Mouse (Mus musculus) spleen, adult 2 months (tissue): ENCODE measurements at regions not wholly inside any gene's neighbourhood (a gene's known extent, or its start where the extent isn't known, plus 50 kb on each side); places are given as distances from the start of the nearest gene placed in this dataset.

Experiments used
- DNase-seq, 2 experiments: peaks; one replicate each; pipeline versions ENCODE4 v3.0.0 to v3.0.0-alpha.2; 2012 to 2021; ENCODE audit warnings: low spot score in 2 of 2, low read depth in 1 of 2
- H3K27ac ChIP-seq: fragments of 200-500 bp; 2 replicates; pipeline ENCODE4 v1.5.1; 2012; ENCODE audit warnings: low read length, inconsistent platforms; ENCODE audit not compliant: insufficient read depth
- H3K27me3 ChIP-seq: fragments of 200-500 bp; 2 replicates; pipeline ENCODE4 v1.6.1; 2012; ENCODE audit warnings: mild to moderate bottlenecking, moderate library complexity, low read length, inconsistent platforms; ENCODE audit not compliant: control insufficient read depth, insufficient read depth
- H3K36me3 ChIP-seq: fragments of 200-500 bp; 2 replicates; pipeline ENCODE4 v1.6.1; 2012; ENCODE audit warnings: mild to moderate bottlenecking, low read length, inconsistent platforms; ENCODE audit not compliant: control insufficient read depth, insufficient read depth
- H3K4me1 ChIP-seq: fragments of 200-500 bp; 2 replicates; pipeline ENCODE4 v1.6.1; 2011; ENCODE audit warnings: inconsistent platforms; ENCODE audit not compliant: control insufficient read depth, insufficient read depth, insufficient read length
- H3K4me3 ChIP-seq: fragments of 200-500 bp; 2 replicates; pipeline ENCODE4 v1.5.1; 2011; ENCODE audit warnings: mild to moderate bottlenecking, inconsistent platforms; ENCODE audit not compliant: insufficient read depth, insufficient read length; ENCODE audit errors: extremely low read depth
- CTCF ChIP-seq: fragments of 200-500 bp; IDR thresholded peaks from 2 replicates; pipeline ENCODE4 v1.5.1; 2011; ENCODE audit warnings: mild to moderate bottlenecking, inconsistent platforms; ENCODE audit not compliant: insufficient read depth, insufficient read length, insufficient replicate concordance; ENCODE audit errors: extremely low read depth
- POLR2A ChIP-seq: fragments of 200-500 bp; IDR thresholded peaks from 2 replicates; pipeline ENCODE4 v1.6.1; 2011; ENCODE audit warnings: low read depth, low read length, inconsistent platforms
- WGBS: fragments of 180-500 bp; shearing (Covaris S2); methylation state at CpG from one replicate; pipeline ENCODE4 v1.1.7; 2018; 5-methylcytosine and 5-hydroxymethylcytosine counted together

- Histone ChIP-seq H3K36me3 (no peaks in the 10 kb centered on the region), H3K27me3 (no peaks in the 10 kb centered on the region), H3K27ac (no peak overlapping the region), H3K4me1 (no peaks in the 10 kb centered on the region), H3K4me3 (no peak overlapping the region)
- WGBS: 80% methylated on average over 7 of the region's 7 CpGs
- TF ChIP-seq POLR2A (no peak), CTCF (no peak)
- DNase-seq: no peak
Measured at GRCm38 (mm10) chr1:47076423-47076822, 183.8 kb upstream of the Slc39a10 start.

GRCm38 (mm10) chr1:47058149-47058548 is 165.5 kb upstream of the Slc39a10 start:
- 47% methylated on average over 1 of the region's 1 CpGs for WGBS
- no peak overlapping the region for H3K27ac ChIP-seq
- TF ChIP-seq POLR2A (no peak), CTCF (no peak)
- H3K36me3 ChIP-seq: no peaks in the 10 kb centered on the region
- no peaks in the 10 kb centered on the region for H3K4me1 ChIP-seq
- no peak overlapping the region for H3K4me3 ChIP-seq
- no peaks in the 10 kb centered on the region; the same call in 1 of the 2 replicates for H3K27me3 ChIP-seq
- DNase-seq: no peak

DNA sequence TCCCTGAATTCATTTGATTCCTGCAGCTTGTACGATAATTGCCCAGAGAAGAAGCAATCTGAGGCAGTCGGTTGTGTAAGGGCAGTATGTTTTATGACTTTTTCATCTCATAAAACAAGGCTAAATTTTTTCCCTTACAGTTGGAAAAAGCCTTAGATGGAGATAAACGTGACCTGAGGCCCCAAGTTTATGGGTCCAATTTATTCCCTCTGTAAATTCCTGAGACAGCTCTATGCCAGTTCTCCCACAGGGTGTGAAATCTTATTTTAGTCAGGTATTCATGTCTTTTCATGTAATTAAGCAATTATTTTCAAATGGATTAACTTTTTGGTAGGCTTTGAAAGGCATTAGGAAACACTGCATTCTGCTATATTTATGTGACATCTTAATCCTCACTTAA is 164.7 kb upstream of the Slc39a10 start:
- Histone ChIP-seq H3K4me3 (no peak overlapping the region), H3K27ac (no peak overlapping the region), H3K36me3 (no peaks in the 10 kb centered on the region), H3K4me1 (no peaks in the 10 kb centered on the region), H3K27me3 (no peaks in the 10 kb centered on the region; the same call in 1 of the 2 replicates)
- DNase-seq: no peak
- TF ChIP-seq CTCF: no peak
- WGBS: 77% methylated on average over 3 of the region's 3 CpGs

GRCm38 (mm10) chr1:47051109-47051508 is 158.5 kb upstream of the Slc39a10 start:
- no peak overlapping the region for H3K27ac ChIP-seq

GRCm38 (mm10) chr1:47050492-47050891 is 157.8 kb upstream of the Slc39a10 start:
- H3K4me3 ChIP-seq: no peak overlapping the region
- H3K27me3 ChIP-seq: no peaks in the 10 kb centered on the region
- no peaks in the 10 kb centered on the region for H3K4me1 ChIP-seq
- H3K27ac ChIP-seq: no peak overlapping the region
- 72% methylated on average over 1 of the region's 1 CpGs for WGBS
- TF ChIP-seq CTCF: no peak
- no peak for TF ChIP-seq POLR2A
- DNase-seq: no peak
- no peaks in the 10 kb centered on the region for H3K36me3 ChIP-seq

More at GRCm38 (mm10) chr1:47051109-47051508, 158.5 kb upstream of the Slc39a10 start:
- no peak for DNase-seq
- Histone ChIP-seq H3K4me1 (no peaks in the 10 kb centered on the region), H3K4me3 (no peak overlapping the region), H3K36me3 (no peaks in the 10 kb centered on the region), H3K27me3 (no peaks in the 10 kb centered on the region)
- TF ChIP-seq POLR2A: no peak
- no peak for TF ChIP-seq CTCF

DNA sequence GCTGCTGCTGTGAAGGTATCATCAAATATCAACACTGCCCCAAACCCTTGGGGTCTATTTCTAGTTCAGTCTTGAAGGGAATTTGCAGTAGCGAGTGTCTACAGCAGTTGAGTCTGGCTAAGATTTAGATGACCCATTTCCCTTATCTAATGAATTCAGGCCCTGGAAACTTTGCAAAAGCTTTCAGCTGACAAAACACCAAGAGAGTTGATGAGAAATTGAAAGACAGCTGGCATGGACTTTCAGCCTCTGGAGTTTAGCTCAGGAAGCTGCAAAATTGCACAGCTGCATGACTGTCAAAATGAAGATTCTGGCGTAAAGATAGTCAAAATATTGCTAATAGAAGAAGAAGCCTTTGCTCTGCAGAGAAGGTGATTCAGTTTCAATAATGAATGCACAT is 144.9 kb upstream of the Slc39a10 start:
- TF ChIP-seq CTCF (no peak), POLR2A (no peak)
- H3K27me3 ChIP-seq: no peaks in the 10 kb centered on the region

DNA sequence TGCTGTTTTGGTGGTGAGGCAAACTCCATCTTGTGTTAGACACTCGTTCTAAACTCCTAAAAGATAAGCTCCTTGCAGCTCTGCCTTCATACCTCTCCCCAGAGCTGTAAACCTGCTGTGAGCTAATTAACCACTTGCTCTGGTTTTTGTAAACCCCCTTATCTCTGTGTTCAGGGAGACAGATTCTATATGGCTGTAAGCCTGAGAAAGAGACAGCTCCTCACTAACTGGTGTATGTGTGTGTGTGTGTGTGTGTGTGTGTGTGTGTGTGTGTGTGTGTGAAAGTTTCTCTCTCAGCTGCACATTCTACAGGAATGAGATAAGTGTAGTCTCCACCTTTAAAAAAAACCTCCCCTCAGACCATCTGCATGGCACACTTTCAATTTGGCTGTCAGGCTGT is 126.7 kb upstream of the Slc39a10 start:
- Histone ChIP-seq H3K27me3 (no peaks in the 10 kb centered on the region), H3K4me3 (no peak overlapping the region), H3K4me1 (no peaks in the 10 kb centered on the region), H3K27ac (no peak overlapping the region), H3K36me3 (no peaks in the 10 kb centered on the region)
- 21% methylated on average over 1 of the region's 1 CpGs for WGBS
- DNase-seq: no peak
- TF ChIP-seq POLR2A: no peak
- TF ChIP-seq CTCF: no peak

More for the DNA sequence above, 144.9 kb upstream of the Slc39a10 start:
- no peak overlapping the region for H3K4me3 ChIP-seq
- no peak overlapping the region for H3K27ac ChIP-seq
- no peak for DNase-seq
- WGBS: 80% methylated on average over 2 of the region's 2 CpGs
- no peaks in the 10 kb centered on the region for H3K4me1 ChIP-seq
- no peaks in the 10 kb centered on the region for H3K36me3 ChIP-seq
